Mouse (Mus musculus): ENCODE results near the gene Det1. TPM values are rescaled to one million over a fixed set of nuclear protein-coding genes. Genes with fewer than 3 reads are reported as not detected.

Gene Det1
- polyA plus RNA-seq, 1 experiment = 9.9 TPM

DNA sequence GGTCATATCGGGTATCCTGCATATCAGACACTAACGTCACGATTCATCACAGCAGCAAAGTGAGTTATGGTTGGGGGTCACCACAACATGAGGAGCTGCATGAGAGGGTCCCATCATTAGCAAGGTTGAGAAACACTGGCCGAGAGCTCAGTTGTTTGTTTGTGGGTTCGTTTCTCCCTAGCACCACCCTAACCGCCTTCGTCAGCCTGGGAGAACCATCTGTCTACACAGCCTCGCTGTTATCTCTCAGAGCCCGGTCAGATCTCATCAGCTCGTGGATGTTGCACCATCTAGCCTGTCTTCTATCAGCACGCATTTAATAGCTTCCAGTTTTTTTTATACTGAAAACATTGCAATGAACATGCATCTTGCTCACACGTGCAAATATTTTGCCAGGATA is 28.7 kb downstream of the Det1 start:
- no peak for TF ChIP-seq POLR2A (IDR thresholded peaks at IDR 0.05; ENCODE audit: low read depth, low read length)
- no peak for TF ChIP-seq CTCF (IDR thresholded peaks at IDR 0.05; ENCODE audit: borderline replicate concordance, insufficient read depth, low read length)
- Histone ChIP-seq H3K27ac (ENCODE audit: insufficient read depth, low read length) (no peak overlapping the region), H3K4me3 (ENCODE audit: insufficient read depth, low read length) (no peak overlapping the region), H3K4me1 (ENCODE audit: control insufficient read depth, insufficient read depth, low read length) (no peaks in the 10 kb centered on the region)

DNA sequence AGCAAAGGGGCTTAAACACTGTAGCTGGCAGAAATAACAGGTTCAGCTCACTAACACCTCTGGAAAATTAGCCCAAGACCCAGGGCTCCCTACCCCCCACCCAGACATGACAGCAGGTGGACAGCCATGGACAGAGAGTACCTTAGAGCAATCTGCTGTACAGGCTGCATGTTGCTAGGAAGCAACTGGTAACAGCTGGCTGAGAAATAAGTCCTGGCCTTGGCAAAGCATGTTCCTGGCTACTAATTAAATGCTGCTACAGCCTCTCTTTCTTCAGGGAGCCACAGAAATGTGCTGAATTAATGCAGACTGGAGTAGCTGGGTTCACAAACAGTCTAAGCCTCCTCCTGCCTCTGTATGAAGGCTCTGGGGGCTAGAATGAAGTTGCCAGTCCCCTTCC is 32.3 kb downstream of the Det1 start:
- no peaks in the 10 kb centered on the region for H3K4me1 ChIP-seq (ENCODE audit: control insufficient read depth, insufficient read depth, low read length)
- H3K27ac ChIP-seq (ENCODE audit: insufficient read depth, low read length) = no peak overlapping the region
- H3K4me3 ChIP-seq (ENCODE audit: insufficient read depth, low read length) = no peak overlapping the region
- TF ChIP-seq CTCF (IDR thresholded peaks at IDR 0.05; ENCODE audit: borderline replicate concordance, insufficient read depth, low read length) (no peak), POLR2A (IDR thresholded peaks at IDR 0.05; ENCODE audit: low read depth, low read length) (no peak)

DNA sequence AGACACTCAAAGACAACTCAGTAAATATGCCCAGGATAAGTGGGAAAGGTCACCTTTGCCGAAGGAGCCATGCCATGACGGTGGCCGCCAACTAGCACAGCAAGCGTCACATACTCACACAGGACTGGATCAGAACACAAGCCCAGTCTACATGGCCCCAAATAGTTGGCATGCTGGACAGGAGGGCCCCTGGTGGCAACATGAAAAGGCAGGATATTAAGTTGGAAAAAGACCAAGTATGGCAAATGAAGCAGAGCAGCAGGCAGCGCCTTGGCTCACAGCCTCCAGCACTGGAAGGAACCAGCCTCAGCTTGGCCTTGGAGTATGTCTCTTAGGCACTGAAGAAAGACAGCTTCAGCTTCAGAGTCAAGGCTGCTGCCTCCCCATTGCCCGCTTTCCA is 33.3 kb downstream of the Det1 start:
- H3K27ac ChIP-seq (ENCODE audit: insufficient read depth, low read length) = no peak overlapping the region
- H3K4me1 ChIP-seq (ENCODE audit: control insufficient read depth, insufficient read depth, low read length) = no peaks in the 10 kb centered on the region
- no peak overlapping the region for H3K4me3 ChIP-seq (ENCODE audit: insufficient read depth, low read length)
- TF ChIP-seq CTCF (IDR thresholded peaks at IDR 0.05; ENCODE audit: borderline replicate concordance, insufficient read depth, low read length) (no peak), POLR2A (IDR thresholded peaks at IDR 0.05; ENCODE audit: low read depth, low read length) (no peak)

DNA sequence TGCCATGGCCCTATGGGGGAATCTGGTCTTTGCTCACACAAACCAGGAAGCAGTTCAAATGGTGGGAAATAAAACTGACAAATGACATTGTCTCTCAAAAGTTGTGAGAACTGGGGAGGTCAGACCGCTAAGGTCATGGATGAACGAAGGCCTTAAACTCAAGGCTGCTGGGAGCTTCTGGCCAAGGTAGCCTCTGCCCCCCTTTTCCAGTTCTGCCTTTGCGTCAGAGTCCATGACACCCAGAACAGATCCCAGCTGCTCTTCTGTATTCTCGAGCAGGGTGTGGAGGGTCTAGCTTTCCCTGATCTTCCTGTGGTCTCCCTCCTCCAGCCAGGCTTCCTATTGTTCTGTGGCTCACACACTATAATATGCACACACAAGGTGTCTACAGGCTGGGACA is 39.9 kb downstream of the Det1 start:
- TF ChIP-seq CTCF (IDR thresholded peaks at IDR 0.05; ENCODE audit: borderline replicate concordance, insufficient read depth, low read length) = no peak
- no peak for TF ChIP-seq POLR2A (IDR thresholded peaks at IDR 0.05; ENCODE audit: low read depth, low read length)
- no peak overlapping the region for H3K27ac ChIP-seq (ENCODE audit: insufficient read depth, low read length)
- no peaks in the 10 kb centered on the region for H3K4me1 ChIP-seq (ENCODE audit: control insufficient read depth, insufficient read depth, low read length)
- no peak overlapping the region for H3K4me3 ChIP-seq (ENCODE audit: insufficient read depth, low read length)

DNA sequence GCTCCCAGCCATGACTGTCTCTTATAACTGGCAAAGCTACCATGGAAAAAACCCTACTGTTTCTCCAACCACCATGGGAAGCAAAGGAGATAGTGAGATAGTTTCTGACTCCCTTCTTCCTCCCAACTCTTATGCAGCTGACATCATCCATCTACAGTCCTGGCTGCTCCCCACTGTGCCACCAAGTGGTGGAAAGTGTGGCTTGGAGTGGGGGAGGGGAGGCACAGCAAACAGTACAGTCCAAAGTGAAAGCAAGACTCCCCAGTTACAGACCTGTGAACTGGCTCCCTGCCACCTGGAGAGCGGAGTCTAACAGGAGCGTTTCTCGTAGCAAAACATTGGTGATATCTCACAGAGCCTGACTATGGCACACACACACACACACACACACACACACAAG is 43.2 kb downstream of the Det1 start:
- TF ChIP-seq CTCF (IDR thresholded peaks at IDR 0.05; ENCODE audit: borderline replicate concordance, insufficient read depth, low read length) (no peak), POLR2A (IDR thresholded peaks at IDR 0.05; ENCODE audit: low read depth, low read length) (no peak)
- no peaks in the 10 kb centered on the region for H3K4me1 ChIP-seq (ENCODE audit: control insufficient read depth, insufficient read depth, low read length)
- H3K27ac ChIP-seq (ENCODE audit: insufficient read depth, low read length) = no peak overlapping the region
- H3K4me3 ChIP-seq (ENCODE audit: insufficient read depth, low read length) = no peak overlapping the region

DNA sequence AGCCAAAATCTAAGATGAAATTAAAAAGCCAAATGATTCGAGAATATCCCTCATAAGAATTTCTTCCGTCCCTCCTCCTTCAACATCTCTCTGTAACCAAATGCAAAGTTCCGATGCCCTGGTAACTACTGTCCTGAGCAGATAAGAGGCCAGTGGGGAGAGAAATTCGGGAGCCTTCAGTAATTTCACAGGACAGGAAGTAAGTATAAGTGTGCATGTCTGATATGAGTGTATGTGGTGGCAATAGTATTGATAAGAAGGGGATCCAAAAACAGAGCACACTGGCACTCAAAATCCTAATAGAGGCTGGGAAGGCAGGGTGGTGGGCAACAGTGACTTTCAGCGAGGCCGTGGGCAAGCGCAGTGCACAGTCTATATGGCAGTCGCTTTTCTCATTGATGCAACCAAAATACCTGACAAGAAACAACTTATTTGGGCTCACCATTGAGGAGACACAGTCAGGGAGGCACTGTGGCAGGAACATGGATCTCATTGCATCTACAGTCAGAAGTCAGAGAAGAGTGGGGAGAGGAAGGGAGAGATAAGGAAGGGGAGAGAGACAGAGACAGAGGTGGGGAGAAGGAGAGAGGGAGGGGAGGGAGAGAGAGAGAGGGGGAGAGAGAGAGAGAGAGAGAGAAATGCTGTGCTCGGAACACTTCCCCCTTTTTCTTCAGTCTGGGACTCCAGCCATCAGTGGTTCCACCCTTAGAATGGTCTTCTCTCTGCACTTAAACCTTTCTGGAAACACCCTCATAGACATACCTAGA is 47.1 kb downstream of the Det1 start:
- Histone ChIP-seq H3K27ac (ENCODE audit: insufficient read depth, low read length) (no peak overlapping the region), H3K4me3 (ENCODE audit: insufficient read depth, low read length) (no peak overlapping the region), H3K4me1 (ENCODE audit: control insufficient read depth, insufficient read depth, low read length) (no peaks in the 10 kb centered on the region)
- TF ChIP-seq CTCF (IDR thresholded peaks at IDR 0.05; ENCODE audit: borderline replicate concordance, insufficient read depth, low read length) (no peak), POLR2A (IDR thresholded peaks at IDR 0.05; ENCODE audit: low read depth, low read length) (no peak)

DNA sequence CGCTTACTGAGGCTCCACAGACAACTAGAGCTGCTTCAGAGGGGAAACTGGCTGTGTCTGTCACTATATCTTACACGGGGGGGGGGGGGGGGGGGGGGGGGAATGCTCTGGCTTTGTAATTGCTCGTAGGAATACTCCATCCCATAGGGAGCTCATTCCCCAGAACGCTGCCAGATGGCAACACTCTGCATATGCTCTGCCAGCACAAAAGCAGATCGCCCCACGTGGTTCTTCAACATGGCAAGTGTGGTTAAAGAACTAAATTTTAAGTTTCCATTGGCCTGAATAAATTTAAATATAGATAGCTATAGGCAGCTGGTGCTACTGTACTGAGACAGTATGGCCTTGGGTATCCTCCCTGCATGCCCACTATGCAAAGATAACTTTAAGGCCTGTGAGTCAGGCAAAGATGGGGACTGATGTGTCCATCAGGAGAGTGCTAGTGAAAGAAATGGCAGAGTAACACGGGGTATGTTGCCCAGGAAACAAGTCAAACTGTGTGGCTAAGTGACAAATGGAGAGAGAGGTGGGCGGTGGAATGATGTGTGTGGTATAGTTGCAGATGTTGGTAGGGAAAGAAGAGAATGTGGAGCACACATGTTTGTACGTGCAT is 49.1 kb downstream of the Det1 start:
- TF ChIP-seq POLR2A (IDR thresholded peaks at IDR 0.05; ENCODE audit: low read depth, low read length) = no peak
- TF ChIP-seq CTCF (IDR thresholded peaks at IDR 0.05; ENCODE audit: borderline replicate concordance, insufficient read depth, low read length) = no peak
- H3K4me3 ChIP-seq (ENCODE audit: insufficient read depth, low read length) = no peak overlapping the region
- no peaks in the 10 kb centered on the region for H3K4me1 ChIP-seq (ENCODE audit: control insufficient read depth, insufficient read depth, low read length)
- no peak overlapping the region for H3K27ac ChIP-seq (ENCODE audit: insufficient read depth, low read length)

DNA sequence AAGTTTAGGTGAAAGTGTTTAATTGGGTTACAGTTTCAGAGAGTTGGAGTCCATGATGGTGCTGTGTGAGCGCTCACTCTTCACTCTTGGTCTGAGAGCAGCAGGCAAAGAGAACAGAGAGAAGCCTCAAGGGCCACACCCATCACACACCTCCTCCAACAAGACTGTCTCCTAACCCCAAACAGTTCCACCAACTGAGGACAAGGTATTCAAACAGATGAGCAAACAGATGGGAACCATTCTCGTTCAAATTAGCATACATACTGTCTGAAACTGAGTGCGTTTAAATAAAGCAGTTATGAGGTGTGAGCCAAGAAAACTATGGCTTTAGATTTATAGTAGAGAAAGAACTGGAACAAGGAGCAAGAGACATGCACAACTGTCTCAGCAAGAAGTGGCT is 50.4 kb downstream of the Det1 start:
- no peak overlapping the region for H3K4me3 ChIP-seq (ENCODE audit: insufficient read depth, low read length)
- no peaks in the 10 kb centered on the region for H3K4me1 ChIP-seq (ENCODE audit: control insufficient read depth, insufficient read depth, low read length)
- H3K27ac ChIP-seq (ENCODE audit: insufficient read depth, low read length) = no peak overlapping the region
- TF ChIP-seq CTCF (IDR thresholded peaks at IDR 0.05; ENCODE audit: borderline replicate concordance, insufficient read depth, low read length) (no peak), POLR2A (IDR thresholded peaks at IDR 0.05; ENCODE audit: low read depth, low read length) (no peak)

DNA sequence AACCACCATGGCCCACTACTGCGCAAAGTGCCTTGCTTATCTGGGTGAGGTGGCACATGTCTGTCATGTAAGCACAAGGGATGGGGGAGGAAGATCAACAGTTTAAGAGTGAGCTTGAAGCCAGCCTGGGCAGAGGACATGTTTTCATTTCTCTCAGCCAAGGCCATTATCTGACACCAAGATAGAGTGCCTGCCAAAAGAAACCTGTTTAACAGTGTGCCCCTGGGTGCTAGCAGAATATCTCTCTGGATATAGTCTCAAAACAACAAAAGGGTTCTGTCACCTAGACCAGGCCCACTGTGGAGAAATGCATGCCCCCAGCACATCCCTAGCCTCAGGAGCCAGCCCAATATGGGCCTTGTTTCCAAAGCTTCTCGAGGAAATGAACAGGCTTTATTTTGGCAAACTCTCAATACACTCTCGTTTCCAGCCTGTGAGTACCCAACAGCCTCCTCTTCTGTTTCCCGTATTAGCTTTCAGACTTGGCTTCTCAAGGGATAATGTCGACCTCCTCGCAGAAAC is 52.4 kb downstream of the Det1 start:
- Histone ChIP-seq H3K4me1 (ENCODE audit: control insufficient read depth, insufficient read depth, low read length) (no peaks in the 10 kb centered on the region), H3K27ac (ENCODE audit: insufficient read depth, low read length) (no peak overlapping the region), H3K4me3 (ENCODE audit: insufficient read depth, low read length) (no peak overlapping the region)
- TF ChIP-seq POLR2A (IDR thresholded peaks at IDR 0.05; ENCODE audit: low read depth, low read length) (no peak), CTCF (IDR thresholded peaks at IDR 0.05; ENCODE audit: borderline replicate concordance, insufficient read depth, low read length) (no peak)

DNA sequence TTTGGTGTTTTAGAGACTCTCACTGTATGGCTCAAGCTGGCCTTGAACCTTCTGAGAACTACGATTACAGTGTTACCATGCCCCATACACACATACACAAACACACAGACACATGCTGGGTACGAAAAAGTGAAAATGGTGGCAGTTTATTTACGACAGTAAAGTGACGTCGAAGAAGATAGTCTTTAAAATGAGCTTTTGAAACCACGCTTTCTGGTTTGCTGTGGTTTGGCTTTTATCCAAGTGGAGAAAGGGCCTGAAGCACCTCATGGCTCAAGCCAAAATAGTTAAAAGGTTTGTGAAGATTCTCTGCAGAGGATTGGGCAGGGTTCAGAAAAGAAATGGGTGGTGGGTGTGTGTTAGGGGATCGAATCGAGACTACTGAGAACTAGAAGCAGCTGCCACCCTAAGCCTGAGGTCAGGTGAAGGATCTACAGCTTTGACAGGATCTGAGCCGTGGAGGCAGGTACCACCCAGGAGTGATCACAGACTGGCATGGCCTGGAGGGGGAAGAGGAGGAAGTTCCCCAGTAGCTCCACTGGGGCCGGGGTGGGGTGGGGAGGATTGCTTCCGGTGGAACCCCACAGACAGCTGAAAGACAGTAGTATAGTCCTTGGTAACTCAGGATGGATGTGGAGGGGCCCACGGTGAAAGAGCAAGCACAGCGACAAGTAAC is 53.0 kb downstream of the Det1 start:
- Histone ChIP-seq H3K4me1 (ENCODE audit: control insufficient read depth, insufficient read depth, low read length) (no peaks in the 10 kb centered on the region), H3K27ac (ENCODE audit: insufficient read depth, low read length) (no peak overlapping the region), H3K4me3 (ENCODE audit: insufficient read depth, low read length) (no peak overlapping the region)
- TF ChIP-seq POLR2A (IDR thresholded peaks at IDR 0.05; ENCODE audit: low read depth, low read length) = no peak
- no peak for TF ChIP-seq CTCF (IDR thresholded peaks at IDR 0.05; ENCODE audit: borderline replicate concordance, insufficient read depth, low read length)

All from embryonic fibroblast, embryonic 13.5 days (primary cell).